Mouse (Mus musculus): ENCODE measurements around the gene Il2rb. TPM values are rescaled to one million over a fixed set of nuclear protein-coding genes. Genes with fewer than 3 reads are reported as not detected.

Il2rb gene
- polyA plus RNA-seq, 2 experiments: 0.15 to 0.39 TPM

- Histone ChIP-seq H3K4me1 (ENCODE audit: control insufficient read depth, insufficient read depth, low read length) (no peaks in the 10 kb centered on the region), H3K9me3 (ENCODE audit: control insufficient read depth, low read length) (no peaks in the 10 kb centered on the region), H3K4me3 (replicated peaks; ENCODE audit: low read length) (no peak overlapping the region), H3K4me2 (replicated peaks; ENCODE audit: low read depth, low read length, severe bottlenecking) (no peak overlapping the region), H3K27me3 (ENCODE audit: control insufficient read depth, insufficient read depth, low read length) (no peaks in the 10 kb centered on the region), H3K36me3 (ENCODE audit: control insufficient read depth, insufficient read depth, low read length) (no peaks in the 10 kb centered on the region), H3K9ac (ENCODE audit: low read depth, low read length, severe bottlenecking) (no peak overlapping the region), H3K27ac (replicated peaks; ENCODE audit: low read depth, low read length) (no peak overlapping the region)
- no peak for DNase-seq (ENCODE audit: low spot score)
- no peak for TF ChIP-seq POLR2A (IDR thresholded peaks at IDR 0.05; ENCODE audit: borderline replicate concordance, extremely low read depth, insufficient read depth, insufficient read length)
- 75% methylated on average over 1 of the region's 1 CpGs for WGBS
- ATAC-seq (ENCODE audit: low FRiP score, low read depth): no peak
These were observed 18.2 kb downstream of the Il2rb start for GRCm38 (mm10) chr15:78476878-78477277.

GRCm38 (mm10) chr15:78475604-78476031 is 19.5 kb downstream of the Il2rb start:
- Histone ChIP-seq H3K4me3 (replicated peaks; ENCODE audit: low read length) (no peak overlapping the region), H3K9me3 (ENCODE audit: control insufficient read depth, low read length) (no peaks in the 10 kb centered on the region), H3K36me3 (ENCODE audit: control insufficient read depth, insufficient read depth, low read length) (no peaks in the 10 kb centered on the region), H3K4me2 (replicated peaks; ENCODE audit: low read depth, low read length, severe bottlenecking) (no peak overlapping the region), H3K9ac (ENCODE audit: low read depth, low read length, severe bottlenecking) (no peak overlapping the region), H3K4me1 (ENCODE audit: control insufficient read depth, insufficient read depth, low read length) (no peaks in the 10 kb centered on the region), H3K27me3 (ENCODE audit: control insufficient read depth, insufficient read depth, low read length) (no peaks in the 10 kb centered on the region), H3K27ac (replicated peaks; ENCODE audit: low read depth, low read length) (no peak overlapping the region)
- 62% methylated on average over 3 of the region's 3 CpGs for WGBS
- no peak for DNase-seq (ENCODE audit: low spot score)
- no peak for TF ChIP-seq POLR2A (IDR thresholded peaks at IDR 0.05; ENCODE audit: borderline replicate concordance, extremely low read depth, insufficient read depth, insufficient read length)
- no peak for ATAC-seq (ENCODE audit: low FRiP score, low read depth)

GRCm38 (mm10) chr15:78473442-78473841 is 21.6 kb downstream of the Il2rb start:
- no peaks in the 10 kb centered on the region for H3K4me1 ChIP-seq (ENCODE audit: control insufficient read depth, insufficient read depth, low read length)
- no peak for TF ChIP-seq POLR2A (IDR thresholded peaks at IDR 0.05; ENCODE audit: borderline replicate concordance, extremely low read depth, insufficient read depth, insufficient read length)
- no peaks in the 10 kb centered on the region for H3K9me3 ChIP-seq (ENCODE audit: control insufficient read depth, low read length)
- H3K27ac ChIP-seq (replicated peaks; ENCODE audit: low read depth, low read length): no peak overlapping the region
- DNase-seq (ENCODE audit: low spot score) (no peak), ATAC-seq (ENCODE audit: low FRiP score, low read depth) (no peak)
- no peaks in the 10 kb centered on the region for H3K27me3 ChIP-seq (ENCODE audit: control insufficient read depth, insufficient read depth, low read length)
- H3K9ac ChIP-seq (ENCODE audit: low read depth, low read length, severe bottlenecking): no peak overlapping the region
- no peaks in the 10 kb centered on the region for H3K36me3 ChIP-seq (ENCODE audit: control insufficient read depth, insufficient read depth, low read length)
- WGBS: 82% methylated on average over 6 of the region's 6 CpGs
- H3K4me2 ChIP-seq (replicated peaks; ENCODE audit: low read depth, low read length, severe bottlenecking): no peak overlapping the region
- no peak overlapping the region for H3K4me3 ChIP-seq (replicated peaks; ENCODE audit: low read length)

GRCm38 (mm10) chr15:78471902-78472301 is 23.2 kb downstream of the Il2rb start:
- WGBS: 45% methylated on average over 7 of the region's 7 CpGs
- Histone ChIP-seq H3K4me3 (replicated peaks; ENCODE audit: low read length) (no peak overlapping the region), H3K9ac (ENCODE audit: low read depth, low read length, severe bottlenecking) (no peak overlapping the region), H3K4me2 (replicated peaks; ENCODE audit: low read depth, low read length, severe bottlenecking) (no peak overlapping the region), H3K36me3 (ENCODE audit: control insufficient read depth, insufficient read depth, low read length) (no peaks in the 10 kb centered on the region), H3K27ac (replicated peaks; ENCODE audit: low read depth, low read length) (no peak overlapping the region), H3K4me1 (ENCODE audit: control insufficient read depth, insufficient read depth, low read length) (no peaks in the 10 kb centered on the region), H3K27me3 (ENCODE audit: control insufficient read depth, insufficient read depth, low read length) (no peaks in the 10 kb centered on the region), H3K9me3 (ENCODE audit: control insufficient read depth, low read length) (no peaks in the 10 kb centered on the region)
- no peak for ATAC-seq (ENCODE audit: low FRiP score, low read depth)
- no peak for TF ChIP-seq POLR2A (IDR thresholded peaks at IDR 0.05; ENCODE audit: borderline replicate concordance, extremely low read depth, insufficient read depth, insufficient read length)
- no peak for DNase-seq (ENCODE audit: low spot score)

- Histone ChIP-seq H3K36me3 (ENCODE audit: control insufficient read depth, insufficient read depth, low read length) (no peaks in the 10 kb centered on the region), H3K27ac (replicated peaks; ENCODE audit: low read depth, low read length) (no peak overlapping the region), H3K27me3 (ENCODE audit: control insufficient read depth, insufficient read depth, low read length) (no peaks in the 10 kb centered on the region), H3K9me3 (ENCODE audit: control insufficient read depth, low read length) (no peaks in the 10 kb centered on the region), H3K9ac (ENCODE audit: low read depth, low read length, severe bottlenecking) (no peak overlapping the region), H3K4me1 (ENCODE audit: control insufficient read depth, insufficient read depth, low read length) (no peaks in the 10 kb centered on the region), H3K4me3 (replicated peaks; ENCODE audit: low read length) (no peak overlapping the region), H3K4me2 (replicated peaks; ENCODE audit: low read depth, low read length, severe bottlenecking) (no peak overlapping the region)
- TF ChIP-seq POLR2A (IDR thresholded peaks at IDR 0.05; ENCODE audit: borderline replicate concordance, extremely low read depth, insufficient read depth, insufficient read length): no peak
- ATAC-seq (ENCODE audit: low FRiP score, low read depth): no peak
- WGBS: 65% methylated on average over 4 of the region's 4 CpGs
- DNase-seq (ENCODE audit: low spot score): no peak
These were observed 24.4 kb downstream of the Il2rb start for GRCm38 (mm10) chr15:78470495-78471276.

Measured in limb, embryonic 14.5 days (tissue).